Mouse (Mus musculus) G1E (cell line): Measurements from ENCODE around the gene Ccsap. TPM values are rescaled to one million over a fixed set of nuclear protein-coding genes. Genes with fewer than 3 reads are reported as not detected.

Source experiments
- ATAC-seq: 2 replicates; pipeline ENCODE4 v1.8.0; 2016; ENCODE audit warnings: mild to moderate bottlenecking; ENCODE audit not compliant: insufficient number of reproducible peaks, poor library complexity, low FRiP score, severe bottlenecking; ENCODE audit errors: extremely low read depth
- DNase-seq: peaks from one replicate; pipeline ENCODE4 v3.0.0; 2012; ENCODE audit warnings: low spot score
- H3K27me3 ChIP-seq: 2 replicates; pipeline ENCODE4 v1.6.1; 2012; ENCODE audit warnings: mild to moderate bottlenecking, low read length, inconsistent platforms; ENCODE audit not compliant: insufficient read depth
- H3K36me3 ChIP-seq: replicated peaks from 2 replicates; pipeline ENCODE3; 2012; ENCODE audit warnings: mild to moderate bottlenecking, inconsistent platforms
- H3K4me1 ChIP-seq: 2 replicates; pipeline ENCODE4 v1.6.1; 2012; ENCODE audit warnings: low read depth, low read length, inconsistent platforms, mixed read lengths; ENCODE audit not compliant: insufficient read depth
- H3K4me3 ChIP-seq: 2 replicates; pipeline ENCODE4 v1.5.1; 2012; ENCODE audit warnings: low read depth, mild to moderate bottlenecking, inconsistent platforms, low read length, moderate library complexity, mixed read lengths
- H3K9me3 ChIP-seq: replicated peaks from 2 replicates; pipeline ENCODE4 v1.6.1; 2012; ENCODE audit warnings: inconsistent platforms
- CTCF ChIP-seq: IDR thresholded peaks from 2 replicates; pipeline ENCODE4 v1.5.1; 2012; ENCODE audit warnings: low read depth, low read length, inconsistent platforms, mixed read lengths
- GATA1 ChIP-seq: IDR thresholded peaks from 2 replicates; pipeline ENCODE4 v1.6.1; 2012; ENCODE audit warnings: borderline replicate concordance, low read length, inconsistent platforms, mixed read lengths
- GATA2 ChIP-seq: IDR thresholded peaks from 2 replicates; pipeline ENCODE4 v1.6.1; 2012; ENCODE audit warnings: low read depth, low read length, inconsistent platforms, borderline replicate concordance
- POLR2AphosphoS5 ChIP-seq: IDR thresholded peaks from 2 replicates; pipeline ENCODE4 v1.6.1; 2012; ENCODE audit warnings: low read depth, low read length, inconsistent platforms; ENCODE audit not compliant: insufficient replicate concordance
- TAL1 ChIP-seq: conservative IDR thresholded peaks from 2 replicates; pipeline ENCODE4 v1.6.1; 2012; ENCODE audit warnings: low read depth, low read length, inconsistent platforms, mixed read lengths
- polyA plus RNA-seq: library from polyadenylated mRNA; stranded (reverse); fragments of >175 nt; gene quantifications from 2 replicates; pipeline ENCODE4 v1.2.3, GENCODE M21; 2012
- total RNA-seq, 2 experiments: library from RNA; stranded (forward) in 1 of 2; stranded (reverse) in 1 of 2; fragments of 200-1000 nt in 1 of 2; fragments of >200 nt in 1 of 2; fragmentation: Nextera tagmentation in 1 of 2; gene quantifications; 2 replicates each; pipeline ENCODE4 v1.2.3; 2014 to 2017

The Ccsap gene
- 13.3 and 16.3 TPM in 2 replicates for total RNA-seq (2014; fragmentation: Nextera tagmentation)
- total RNA-seq (2017), result 11.7 and 12.5 TPM in 2 replicates
- 9.4 and 10.3 TPM in 2 replicates for polyA plus RNA-seq

GRCm38 (mm10) chr8:123859648-123860259, at the start of gene Ccsap:
Gene Ccsap (minus strand): TSS chr8:123860209.
- Histone ChIP-seq H3K27me3 (peaks cover 29% of the 10 kb centered on the region), H3K36me3 (peaks cover 9% of the 10 kb centered on the region), H3K9me3 (no peaks in the 10 kb centered on the region), H3K4me1 (peaks cover 29% of the 10 kb centered on the region), H3K4me3 (peak within 1 kb of the TSS; percentile 93)
- DNase-seq (peak; percentile 58), ATAC-seq (peak; percentile 23)
- TF ChIP-seq TAL1 (no peak), POLR2AphosphoS5 (no peak), GATA2 (no peak), CTCF (no peak), GATA1 (no peak)

DNA sequence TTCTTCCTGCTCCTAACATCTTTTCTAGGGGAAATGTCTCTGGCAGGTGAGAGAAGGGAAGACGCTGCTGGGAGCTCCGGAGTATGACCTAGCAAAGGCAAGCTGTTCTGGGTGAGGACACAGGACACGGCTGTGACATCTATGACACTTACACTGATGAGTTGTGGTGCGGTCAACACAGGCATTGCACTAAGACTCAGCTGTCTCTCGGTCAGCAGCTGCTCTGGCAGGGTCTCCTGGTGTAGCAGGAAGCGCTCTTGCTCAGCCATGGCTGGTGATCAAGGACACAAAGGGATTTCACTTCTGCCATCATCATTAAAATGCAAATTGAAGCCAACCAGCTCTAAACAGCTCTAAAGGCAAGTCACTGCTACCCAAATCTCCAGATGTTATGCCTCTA, 47.6 kb upstream of the Ccsap start:
- Histone ChIP-seq H3K4me1 (no peaks in the 10 kb centered on the region), H3K9me3 (no peaks in the 10 kb centered on the region), H3K36me3 (peaks cover 94% of the 10 kb centered on the region), H3K27me3 (no peaks in the 10 kb centered on the region), H3K4me3 (no peak overlapping the region)
- DNase-seq (no peak), ATAC-seq (no peak)
- no peak for TF ChIP-seq GATA1
- no peak for TF ChIP-seq CTCF
- TF ChIP-seq POLR2AphosphoS5, result no peak
- TF ChIP-seq GATA2, result no peak
- TF ChIP-seq TAL1, result no peak

GRCm38 (mm10) chr8:123902653-123903052, 42.6 kb upstream of the Ccsap start:
- no peaks in the 10 kb centered on the region for H3K4me1 ChIP-seq
- TF ChIP-seq GATA1 (no peak), CTCF (no peak), TAL1 (no peak), GATA2 (no peak), POLR2AphosphoS5 (no peak)
- H3K36me3 ChIP-seq, result peaks cover 89% of the 10 kb centered on the region
- no peak overlapping the region for H3K4me3 ChIP-seq
- no peak for ATAC-seq
- no peak for DNase-seq
- H3K27me3 ChIP-seq, result no peaks in the 10 kb centered on the region
- H3K9me3 ChIP-seq, result no peaks in the 10 kb centered on the region

DNA sequence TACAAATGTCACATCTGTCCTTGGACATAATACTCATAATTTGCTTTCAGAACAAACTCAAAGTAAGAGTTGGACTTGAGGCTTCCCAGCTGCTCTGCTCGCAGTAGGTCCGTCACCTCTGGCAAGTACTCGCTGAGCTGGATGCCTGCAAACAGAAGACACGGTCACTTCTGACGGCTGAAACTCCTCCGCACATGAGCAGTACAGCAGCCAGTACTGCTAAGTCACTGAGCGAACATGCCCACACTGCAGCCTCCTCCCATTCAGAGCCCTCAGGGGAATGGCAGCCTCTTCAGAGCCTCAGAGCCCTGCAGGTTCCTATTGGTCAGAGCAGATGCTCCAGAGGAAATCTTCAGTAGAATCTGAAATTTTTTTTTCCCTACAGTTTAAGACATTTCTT, 39.4 kb upstream of the Ccsap start:
- no peak overlapping the region for H3K4me3 ChIP-seq
- peaks cover 3% of the 10 kb centered on the region; the same call in 1 of the 2 replicates for H3K27me3 ChIP-seq
- TF ChIP-seq TAL1, result no peak
- TF ChIP-seq GATA1, result no peak
- TF ChIP-seq GATA2, result no peak
- TF ChIP-seq POLR2AphosphoS5, result no peak
- TF ChIP-seq CTCF, result no peak
- ATAC-seq, result no peak
- no peaks in the 10 kb centered on the region for H3K9me3 ChIP-seq
- no peaks in the 10 kb centered on the region for H3K4me1 ChIP-seq
- DNase-seq, result no peak
- peaks cover 68% of the 10 kb centered on the region for H3K36me3 ChIP-seq

DNA sequence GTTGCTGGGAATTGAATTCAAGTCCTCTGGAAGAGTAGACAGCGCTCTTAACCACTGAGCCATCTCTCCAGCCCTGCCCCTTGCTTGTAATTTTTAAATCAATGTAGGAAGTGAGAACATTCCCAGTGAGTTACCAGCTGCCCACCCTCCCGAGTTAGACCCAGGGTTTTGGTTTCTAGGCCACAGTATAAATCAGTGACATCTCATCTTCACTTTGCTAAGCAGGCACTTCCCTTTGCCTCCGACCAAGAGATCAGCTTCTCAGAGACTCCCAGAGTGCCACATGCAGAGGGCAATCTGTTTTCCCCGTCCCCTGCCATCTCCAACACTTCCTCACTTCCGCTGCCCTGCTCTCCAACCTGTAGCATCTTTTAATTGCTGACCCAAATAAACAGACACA, 38.6 kb upstream of the Ccsap start:
- no peak for ATAC-seq
- H3K4me1 ChIP-seq, result no peaks in the 10 kb centered on the region
- TF ChIP-seq GATA1 (no peak), GATA2 (no peak), TAL1 (no peak), POLR2AphosphoS5 (no peak), CTCF (no peak)
- H3K9me3 ChIP-seq, result no peaks in the 10 kb centered on the region
- DNase-seq, result no peak
- H3K36me3 ChIP-seq, result peaks cover 60% of the 10 kb centered on the region
- no peak overlapping the region for H3K4me3 ChIP-seq
- H3K27me3 ChIP-seq, result peaks cover 3% of the 10 kb centered on the region; the same call in 1 of the 2 replicates

GRCm38 (mm10) chr8:123896774-123897173, 36.8 kb upstream of the Ccsap start:
- ATAC-seq, result no peak
- H3K27me3 ChIP-seq, result peaks cover 6% of the 10 kb centered on the region; the same call in 1 of the 2 replicates
- TF ChIP-seq POLR2AphosphoS5 (no peak), CTCF (no peak), TAL1 (no peak), GATA2 (no peak), GATA1 (no peak)

More at GRCm38 (mm10) chr8:123896774-123897173, 36.8 kb upstream of the Ccsap start:
- Histone ChIP-seq H3K4me1 (no peaks in the 10 kb centered on the region), H3K36me3 (peaks cover 43% of the 10 kb centered on the region), H3K9me3 (no peaks in the 10 kb centered on the region), H3K4me3 (no peak overlapping the region)
- no peak for DNase-seq
